Mouse (Mus musculus): ENCODE data around the gene Mobp.

Gene Mobp

DNA sequence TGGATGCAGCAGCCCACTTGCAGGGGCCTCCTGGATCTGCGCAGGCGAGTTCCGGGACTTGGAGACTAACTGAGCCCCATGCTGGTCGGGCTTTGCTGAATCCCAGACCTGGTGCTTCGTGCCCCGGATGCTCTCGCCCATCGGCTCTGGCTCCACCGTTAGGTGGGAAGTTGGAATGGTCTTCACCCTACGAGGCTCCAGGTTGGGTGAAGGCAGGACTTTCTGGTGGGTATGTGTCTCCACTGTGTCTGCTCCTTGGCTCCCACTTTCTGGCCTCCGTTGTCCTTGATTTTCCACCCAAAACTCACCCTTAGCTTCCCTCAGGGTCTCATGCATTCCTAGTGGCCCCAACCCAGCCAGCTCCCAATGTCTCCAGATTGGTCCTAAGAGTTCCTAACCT lies 14.1 kb upstream of the Mobp start:
- no peak for DNase-seq

DNA sequence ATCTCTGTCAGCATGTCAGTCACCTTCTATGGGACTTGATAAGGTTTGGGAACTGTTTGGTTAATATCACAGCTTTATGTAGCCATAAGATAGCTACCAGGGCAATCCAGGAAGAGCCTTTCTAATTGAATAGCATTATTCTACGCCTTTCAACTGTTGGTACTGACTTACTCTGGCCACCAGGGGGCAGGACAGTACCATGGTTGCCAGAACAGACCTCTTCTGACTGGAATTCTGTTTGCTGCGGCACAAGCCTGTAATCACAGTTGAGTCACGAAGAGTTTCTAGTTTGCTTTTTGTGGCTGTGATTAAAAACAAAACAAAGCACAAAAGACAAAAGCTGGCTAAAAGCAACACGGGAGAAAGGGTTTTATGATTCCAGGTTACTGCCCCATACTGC lies 8.9 kb upstream of the Mobp start:
- no peak for DNase-seq

DNA sequence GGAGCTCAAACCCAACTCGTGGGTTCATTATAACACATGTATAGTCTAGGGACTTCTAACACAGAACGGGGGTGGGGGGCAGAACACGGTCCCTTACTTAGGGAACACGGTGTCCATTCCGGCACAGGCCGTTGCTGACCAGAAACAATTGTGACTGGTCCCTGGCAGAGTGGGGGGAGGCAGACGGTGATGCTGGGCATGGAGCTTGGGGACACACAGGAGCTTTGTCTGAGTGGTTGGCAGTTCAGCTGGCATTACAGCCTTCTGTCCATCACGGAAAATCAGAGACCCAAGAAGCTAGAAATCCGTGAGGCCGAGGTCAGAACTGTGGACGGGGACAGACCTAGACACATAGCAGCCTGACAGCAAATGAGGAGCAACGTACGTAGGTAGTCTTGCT lies 5.0 kb upstream of the Mobp start:
- no peak for DNase-seq

DNA sequence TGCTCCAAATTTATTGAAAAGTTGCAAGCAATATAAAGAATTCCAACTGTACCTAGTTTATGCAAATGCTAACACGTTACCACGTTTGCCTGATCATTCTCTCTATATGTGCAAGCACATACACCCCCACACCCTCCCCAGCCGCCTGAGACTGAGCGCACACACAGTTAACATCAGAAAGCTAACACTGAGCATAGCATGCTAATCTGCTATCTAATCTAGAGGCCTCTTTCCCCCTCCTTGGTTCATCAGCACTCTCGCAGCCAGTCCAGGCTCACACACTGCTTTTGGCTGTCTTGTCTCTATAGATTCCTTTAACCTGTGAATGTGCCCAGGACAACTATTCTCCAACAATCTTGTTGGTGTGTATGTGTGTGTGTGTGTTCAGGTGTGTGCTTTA lies 1.6 kb downstream of the Mobp start:
- DNase-seq, result no peak

DNA sequence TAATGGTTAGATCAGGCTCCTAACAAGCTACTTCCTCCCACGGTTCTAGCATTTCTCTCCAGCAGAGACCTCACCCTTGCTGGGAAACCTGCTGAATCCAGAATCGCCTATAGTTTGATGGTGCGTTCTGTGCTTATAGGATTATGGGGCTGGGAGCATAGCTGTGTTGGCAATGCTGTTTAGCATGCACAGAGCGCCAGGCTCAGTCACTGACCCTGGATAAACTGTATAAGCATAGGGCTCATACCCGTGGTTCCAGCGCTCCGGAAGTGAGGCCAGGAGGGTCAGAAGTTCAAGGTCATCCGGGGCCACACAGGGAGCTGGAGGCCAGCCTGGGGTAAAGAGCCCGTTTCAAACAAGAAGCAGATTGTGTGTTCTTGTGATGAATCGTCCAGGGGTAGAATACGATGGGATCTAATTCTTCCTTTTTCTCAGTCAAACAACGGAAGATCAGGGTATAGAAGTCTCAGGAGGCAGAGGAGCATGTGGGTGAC lies 2.4 kb downstream of the Mobp start:
- DNase-seq, result no peak

DNA sequence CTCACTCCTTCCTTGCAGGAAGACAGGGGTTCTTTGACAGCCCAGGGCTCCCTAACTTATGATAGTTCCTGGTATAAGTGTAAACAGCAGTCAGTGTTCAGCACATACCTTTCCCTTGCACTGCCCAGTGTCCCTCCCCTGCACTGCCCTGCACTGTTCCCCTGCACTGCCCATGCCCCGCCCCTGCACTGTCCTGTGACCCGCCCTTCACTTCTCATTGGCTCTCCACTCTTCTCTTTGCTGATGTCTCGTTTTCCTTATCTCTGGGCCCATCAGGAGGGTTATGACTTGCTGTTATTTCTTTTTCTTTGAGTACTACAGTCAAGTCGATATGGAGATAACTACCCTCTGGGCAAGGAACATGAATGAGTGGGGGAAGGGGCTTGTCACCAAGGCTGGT lies 8.5 kb downstream of the Mobp start:
- no peak for DNase-seq

DNA sequence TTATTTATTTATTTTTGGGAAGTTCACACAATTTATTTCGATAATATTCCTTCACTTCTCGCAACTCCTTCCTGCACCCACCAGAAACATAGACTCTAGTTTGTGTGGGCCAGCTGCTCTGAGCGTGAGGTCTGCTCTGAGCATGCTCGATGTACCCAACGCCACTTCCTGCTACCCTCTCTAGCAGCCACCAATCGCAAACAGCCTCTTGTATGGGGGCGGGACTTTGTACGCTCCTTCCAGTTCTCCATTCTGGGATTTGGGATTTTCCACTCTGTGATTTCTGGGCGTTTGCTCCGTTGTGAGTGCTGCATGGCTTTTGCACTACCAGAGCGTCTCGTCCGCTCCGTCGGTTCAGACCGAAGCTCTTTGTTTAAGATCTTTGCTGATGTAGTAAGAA lies 14.4 kb downstream of the Mobp start:
- no peak for DNase-seq

DNA sequence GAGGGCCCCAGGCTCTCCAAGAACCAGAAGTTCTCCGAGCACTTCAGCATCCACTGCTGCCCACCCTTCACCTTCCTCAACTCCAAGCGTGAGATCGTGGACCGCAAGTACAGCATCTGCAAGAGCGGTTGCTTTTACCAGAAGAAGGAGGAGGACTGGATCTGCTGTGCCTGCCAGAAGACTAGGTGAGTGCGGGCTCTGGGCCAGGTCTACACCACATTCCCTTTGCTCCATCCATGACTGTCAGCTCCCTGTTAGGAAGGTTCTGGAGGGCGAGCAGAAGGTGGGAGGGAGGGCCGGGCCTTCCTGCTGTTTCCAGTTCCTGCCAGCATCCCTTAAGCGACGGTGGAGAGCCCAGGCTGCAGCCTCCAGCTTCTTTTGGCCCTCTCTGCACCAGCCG lies 18.3 kb downstream of the Mobp start:
- no peak for DNase-seq

DNA sequence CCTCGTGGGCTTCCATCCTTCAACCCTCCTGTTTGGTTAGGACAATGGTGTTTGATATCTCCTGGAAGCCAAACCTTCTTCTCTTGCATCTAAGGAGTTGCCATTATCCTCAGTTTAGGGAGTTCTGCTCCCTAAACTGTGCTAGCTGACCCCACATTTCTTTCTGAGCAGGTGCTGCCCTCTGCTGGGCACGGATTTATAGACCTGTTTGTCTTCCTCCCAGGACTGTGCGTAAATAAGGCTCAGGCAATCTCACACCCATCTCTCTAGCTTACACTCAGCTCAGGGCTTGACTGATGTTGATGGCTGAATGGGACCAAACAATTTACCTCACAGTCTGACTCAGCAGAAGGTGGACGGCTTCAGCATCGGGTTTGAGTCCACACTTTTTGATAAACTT lies 21.8 kb downstream of the Mobp start:
- no peak for DNase-seq

DNA sequence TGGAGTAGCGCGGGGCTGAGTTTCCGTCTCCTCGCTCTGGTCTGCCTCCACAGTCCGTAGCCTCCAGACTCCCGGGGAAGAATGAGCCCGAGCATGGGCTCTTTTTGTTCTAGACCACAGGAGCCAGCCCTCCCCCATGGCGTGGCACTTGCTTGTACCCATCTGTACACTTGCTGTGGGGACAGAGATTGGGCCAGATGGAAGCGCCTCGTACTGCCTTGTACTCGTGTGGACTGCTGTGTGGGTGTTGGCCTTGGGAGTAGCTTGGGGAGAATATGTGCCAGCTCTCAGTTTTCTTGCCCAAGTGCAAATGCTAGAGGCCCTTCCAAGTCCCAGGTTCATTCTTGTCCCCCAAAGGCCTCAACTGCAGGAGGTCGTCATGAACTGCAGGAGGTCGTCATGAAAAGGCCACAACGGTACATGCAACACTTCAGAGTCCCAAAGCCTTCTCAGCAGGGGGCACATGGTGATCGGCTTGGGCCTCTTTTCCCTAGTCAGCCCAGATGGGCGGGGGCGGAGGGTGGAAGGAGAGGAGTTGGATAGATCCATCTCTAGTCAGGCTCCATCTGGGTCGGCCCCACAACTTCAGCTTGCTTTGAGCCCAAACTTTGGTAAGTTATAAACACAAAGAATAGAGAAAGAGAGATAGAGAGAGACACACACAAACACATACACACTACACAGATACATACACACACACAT lies 25.1 kb downstream of the Mobp start:
- no peak for DNase-seq

DNA sequence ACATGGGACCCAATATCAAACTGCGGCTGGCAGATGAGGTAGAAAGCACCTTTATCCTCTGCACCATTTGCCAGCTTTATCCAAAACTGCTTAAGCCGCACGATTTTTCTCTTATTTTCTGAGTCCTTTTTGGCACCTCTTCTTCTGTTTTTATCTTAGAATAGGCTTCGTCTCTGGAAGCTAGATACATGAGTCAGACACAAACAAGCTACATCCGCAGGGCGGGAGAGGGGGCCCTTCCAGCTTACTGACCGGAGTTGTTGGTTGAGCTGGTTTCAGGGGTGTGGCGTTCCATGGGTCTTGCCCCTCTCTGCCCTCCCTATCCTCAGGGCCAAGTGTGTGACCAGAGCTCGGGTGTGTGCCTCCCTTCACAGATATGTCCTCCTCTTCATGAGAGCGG lies 29.3 kb downstream of the Mobp start:
- DNase-seq, result no peak

DNA sequence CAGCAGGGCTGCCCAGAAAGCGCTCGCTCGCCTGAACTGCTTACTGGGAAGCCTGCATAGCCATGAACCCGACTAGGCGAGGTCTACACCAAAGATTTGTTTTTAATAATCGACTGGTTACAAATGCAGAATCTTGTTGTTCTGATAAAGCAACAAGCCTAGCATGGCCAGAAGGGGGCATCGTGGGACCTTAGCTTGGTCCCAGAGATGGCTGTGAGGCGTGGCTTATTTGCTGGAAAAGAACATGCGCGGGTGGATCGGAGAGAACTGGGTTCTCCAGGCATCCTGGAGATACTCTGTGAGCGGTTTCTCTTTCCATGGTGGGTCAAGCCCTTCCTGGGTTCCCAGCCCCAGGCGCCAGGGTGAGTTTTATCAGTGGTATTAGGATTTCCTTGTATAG lies 35.0 kb downstream of the Mobp start:
- peak; percentile 10 for DNase-seq

DNA sequence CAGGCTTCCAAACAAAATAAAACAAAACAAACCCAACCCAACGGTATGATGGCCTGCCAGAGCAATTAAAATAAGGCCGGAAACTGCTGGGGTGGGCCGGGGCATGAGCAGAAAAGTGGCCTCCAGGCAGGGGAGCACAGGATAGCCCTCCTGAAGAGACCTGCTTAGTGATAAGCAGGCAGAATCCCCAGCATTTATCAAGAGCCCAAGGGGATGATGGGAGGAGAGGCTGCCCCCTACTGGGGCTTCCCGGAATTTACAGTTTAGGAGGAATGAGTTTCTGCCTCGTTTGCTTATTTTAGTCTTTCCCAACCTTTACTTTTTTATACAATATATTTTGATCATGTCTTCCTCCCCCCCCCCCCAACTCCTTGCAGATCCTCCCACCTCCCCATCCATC lies 37.3 kb downstream of the Mobp start:
- no peak for DNase-seq

DNA sequence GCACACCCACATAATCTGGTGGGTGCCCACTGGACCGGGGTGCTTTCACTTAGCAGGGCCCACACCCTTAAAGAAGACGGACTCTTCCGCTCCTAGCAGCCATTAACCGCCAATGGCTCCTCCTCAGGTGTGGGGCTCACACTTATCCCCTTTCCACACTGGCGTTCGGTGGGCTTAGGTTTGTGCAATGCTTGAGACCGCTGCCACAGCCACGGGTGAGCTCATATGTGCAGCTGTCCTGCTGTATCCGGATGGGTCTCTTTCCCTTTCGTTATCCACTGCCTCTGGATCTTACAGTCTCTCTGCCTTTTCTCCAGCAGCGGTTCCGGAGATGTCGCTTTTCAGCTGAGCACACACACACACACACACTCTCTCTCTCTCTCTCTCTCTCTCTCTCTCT lies 41.4 kb downstream of the Mobp start:
- no peak for DNase-seq

DNA sequence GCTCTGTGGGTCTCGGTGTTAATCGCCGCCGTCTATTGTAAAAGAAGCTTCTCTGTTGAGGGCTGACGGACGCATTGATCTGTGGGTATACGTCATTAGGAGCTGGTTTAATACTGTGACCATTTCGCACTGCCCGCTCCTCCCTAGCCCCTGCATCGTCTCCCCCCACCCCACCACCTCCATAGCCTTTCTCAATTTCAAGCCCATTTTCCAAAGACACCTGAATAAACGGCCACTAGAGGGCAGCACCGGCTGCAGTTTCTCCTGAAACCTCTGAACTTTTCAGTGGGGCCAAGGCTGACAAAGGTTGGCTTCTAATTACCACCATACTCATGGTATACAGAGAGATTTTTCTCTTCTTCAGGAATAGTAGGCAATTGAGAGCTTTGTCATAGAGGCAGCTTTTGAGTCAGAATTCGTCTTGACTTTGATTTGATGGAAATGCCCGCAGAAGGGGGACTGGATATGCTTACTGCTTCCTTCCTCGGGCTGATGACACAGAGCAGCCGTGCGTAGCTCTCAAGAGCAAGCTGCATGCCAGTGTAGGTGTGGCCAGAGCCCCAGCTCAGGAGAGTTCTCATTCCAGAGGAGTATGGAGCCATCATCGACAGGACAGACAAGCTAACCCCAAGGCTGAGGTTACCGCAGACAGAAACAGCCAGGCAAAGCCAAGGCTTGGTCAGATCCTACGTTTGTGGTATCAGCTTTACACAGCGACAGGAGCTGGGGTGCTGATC lies 42.0 kb downstream of the Mobp start:
- DNase-seq, result peak; percentile 55

DNA sequence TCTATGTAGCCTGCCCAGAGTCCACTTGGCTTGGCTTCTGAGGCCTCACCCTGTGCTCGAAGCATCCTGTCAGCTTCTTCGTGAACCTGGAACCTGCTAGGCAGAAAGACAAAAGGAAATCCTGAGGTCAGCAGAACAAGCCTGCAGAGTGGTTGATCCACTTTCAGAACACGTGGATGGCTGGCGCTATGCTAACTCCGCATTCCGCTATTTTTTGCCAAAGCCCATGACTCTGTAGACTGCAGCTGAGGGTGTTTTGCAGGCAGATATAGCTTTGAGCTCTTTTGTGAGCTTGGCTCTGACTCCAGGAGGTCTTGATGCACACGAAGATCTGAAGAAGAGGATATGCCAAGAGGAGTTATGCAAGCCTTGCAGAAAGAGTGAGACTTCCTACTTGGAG lies 43.2 kb downstream of the Mobp start:
- DNase-seq, result no peak

DNA sequence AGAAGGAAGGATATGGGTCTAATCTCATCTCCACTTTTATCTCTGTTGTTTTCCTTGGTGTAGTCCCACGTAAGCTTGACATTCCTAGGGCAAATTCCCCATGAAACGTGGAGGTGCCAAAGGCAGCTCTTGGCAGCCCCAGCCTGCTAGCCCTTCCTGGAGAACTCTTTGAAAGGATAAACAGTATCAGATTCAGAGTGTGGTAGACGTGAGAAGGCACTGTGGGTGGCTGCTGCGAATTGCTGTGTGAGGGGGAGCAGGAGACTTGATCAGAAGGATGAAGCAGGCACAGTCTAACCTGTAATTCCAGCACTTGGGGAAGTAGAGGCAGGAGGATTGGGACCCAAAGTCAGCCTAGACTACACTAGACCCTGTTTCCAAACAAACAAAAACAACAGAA lies 51.4 kb downstream of the Mobp start:
- DNase-seq, result no peak

DNA sequence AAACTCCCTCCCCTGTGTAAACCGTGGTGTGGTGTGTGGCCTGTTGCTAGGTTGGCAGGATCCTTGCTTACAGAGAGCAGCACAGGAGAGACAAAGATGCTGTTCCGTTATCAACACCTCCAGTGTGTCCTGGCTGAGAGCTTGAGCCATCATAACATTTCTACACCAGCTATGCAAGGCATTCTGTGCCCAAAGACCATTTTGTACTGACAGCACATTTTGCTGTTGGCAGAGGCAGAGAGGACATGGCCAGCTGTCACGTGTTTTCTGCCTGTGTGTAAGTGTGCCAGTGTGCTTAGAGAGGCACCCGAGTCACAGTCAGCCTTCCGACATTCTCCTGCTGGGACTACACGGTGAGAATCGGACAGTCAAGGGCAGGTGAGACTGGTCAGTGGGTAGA lies 52.2 kb downstream of the Mobp start:
- DNase-seq, result no peak

DNA sequence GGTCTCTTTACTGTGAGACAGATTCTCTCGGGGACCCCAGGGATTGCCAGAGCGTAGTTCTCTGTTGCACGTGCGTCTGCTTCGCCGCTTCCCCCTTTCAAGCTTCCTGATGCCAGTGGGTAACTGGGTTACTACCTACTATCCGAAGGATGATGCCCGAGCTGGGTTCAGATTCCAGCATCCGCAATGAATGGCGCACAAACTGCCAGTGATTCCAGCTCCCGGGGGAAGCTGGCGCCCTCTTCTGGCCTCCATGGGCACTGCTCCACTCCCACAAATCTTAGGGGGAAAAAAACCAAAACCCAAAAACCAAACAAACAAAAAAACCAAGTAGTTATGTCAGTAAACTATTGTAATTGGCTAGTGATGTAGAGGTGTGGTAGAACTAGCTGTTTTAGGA lies 53.2 kb downstream of the Mobp start:
- no peak for DNase-seq

DNA sequence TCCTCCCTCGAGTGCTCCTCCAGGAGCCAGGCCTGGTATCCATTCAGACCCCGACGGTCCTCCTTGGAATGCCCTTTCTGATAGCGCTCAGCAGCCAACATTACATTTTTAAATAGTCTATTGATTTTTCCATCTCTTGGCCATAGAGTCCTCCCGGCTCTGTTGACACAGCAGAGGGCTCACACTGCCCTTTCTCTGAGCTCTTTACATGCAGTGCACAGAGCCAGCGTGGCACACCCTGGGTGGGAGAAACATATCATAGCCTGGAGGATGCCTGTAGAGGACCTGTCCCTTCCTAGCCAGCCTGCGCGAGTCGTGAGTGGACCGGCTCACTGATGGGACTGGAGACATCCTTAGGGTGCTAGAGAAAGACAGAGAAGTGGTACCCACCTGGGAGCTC lies 54.4 kb downstream of the Mobp start:
- DNase-seq, result no peak

DNA sequence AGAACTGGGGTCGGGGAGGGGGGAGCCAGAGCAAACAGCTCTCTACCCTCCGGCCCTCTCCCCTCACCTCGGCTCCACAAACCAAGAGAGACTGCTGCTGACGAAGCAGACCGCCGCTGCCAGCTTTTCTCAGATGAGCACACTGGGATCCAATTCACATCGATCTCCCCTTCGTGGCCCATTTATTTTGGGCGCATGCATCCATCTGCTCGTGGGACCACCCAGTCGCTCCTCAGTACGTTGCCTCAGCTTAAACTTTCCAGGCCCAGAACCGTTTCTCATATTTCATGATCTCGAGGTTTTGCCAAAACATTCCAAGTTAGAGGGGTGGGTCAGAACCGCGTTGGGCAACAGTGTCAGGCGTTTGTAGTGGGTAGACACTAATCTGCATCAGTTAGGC lies 57.4 kb downstream of the Mobp start:
- DNase-seq, result no peak

DNA sequence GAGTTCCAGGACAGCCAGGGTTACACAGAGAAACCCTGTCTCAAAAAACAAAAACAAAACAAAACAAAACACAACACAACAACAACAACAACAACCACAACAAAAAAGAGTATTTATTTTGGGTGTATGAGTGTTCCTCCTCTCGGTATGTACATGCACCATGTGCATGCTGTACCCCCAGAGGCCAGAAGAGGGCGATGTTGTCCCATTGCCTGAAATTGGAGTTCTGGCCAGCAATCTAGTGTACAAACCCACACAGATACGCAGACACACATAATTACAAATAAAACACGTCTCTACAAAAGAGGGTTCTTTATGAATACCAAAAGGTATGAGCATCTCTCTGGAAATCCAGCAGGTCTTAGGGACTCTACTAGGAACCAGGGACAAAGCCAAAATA lies 60.6 kb downstream of the Mobp start:
- DNase-seq, result no peak

DNA sequence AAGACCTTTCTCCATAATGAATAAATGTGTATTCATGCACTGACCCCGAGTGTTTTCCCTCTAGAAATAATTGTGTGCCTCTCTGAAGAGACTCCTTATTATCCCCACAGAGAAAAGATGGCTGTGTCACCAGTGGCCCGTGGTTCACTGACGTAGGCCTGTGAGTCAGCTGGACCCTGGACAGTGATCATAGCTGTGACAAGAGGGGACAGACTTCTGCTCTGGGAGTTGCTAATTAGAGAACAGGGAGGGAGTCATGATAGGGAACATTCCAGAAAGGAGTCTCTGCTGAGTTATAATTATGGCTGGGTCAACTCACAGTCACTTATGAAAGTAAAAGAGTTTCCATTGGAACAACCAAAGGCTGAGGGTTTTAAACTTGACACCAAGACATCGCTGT lies 61.4 kb downstream of the Mobp start:
- DNase-seq, result no peak

DNA sequence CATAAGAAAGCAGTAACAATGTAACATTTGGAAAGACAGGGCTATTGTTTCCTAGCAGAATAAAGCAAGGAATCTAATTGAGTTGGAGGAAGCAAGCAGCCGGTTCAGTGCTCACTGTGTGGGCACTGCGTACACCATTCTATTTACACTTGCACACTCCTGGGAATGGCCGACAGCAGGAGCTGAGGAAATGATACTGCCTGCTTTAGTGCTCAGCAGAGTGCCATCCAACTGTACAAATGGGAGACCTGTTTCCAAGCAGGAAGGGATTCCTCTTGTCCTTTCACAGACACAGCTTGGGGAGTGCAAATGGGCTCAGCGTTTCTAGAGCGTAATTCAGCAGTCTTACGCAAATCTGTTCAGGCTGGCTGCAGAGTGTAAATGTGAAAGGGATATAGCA lies 63.4 kb downstream of the Mobp start:
- no peak for DNase-seq

DNA sequence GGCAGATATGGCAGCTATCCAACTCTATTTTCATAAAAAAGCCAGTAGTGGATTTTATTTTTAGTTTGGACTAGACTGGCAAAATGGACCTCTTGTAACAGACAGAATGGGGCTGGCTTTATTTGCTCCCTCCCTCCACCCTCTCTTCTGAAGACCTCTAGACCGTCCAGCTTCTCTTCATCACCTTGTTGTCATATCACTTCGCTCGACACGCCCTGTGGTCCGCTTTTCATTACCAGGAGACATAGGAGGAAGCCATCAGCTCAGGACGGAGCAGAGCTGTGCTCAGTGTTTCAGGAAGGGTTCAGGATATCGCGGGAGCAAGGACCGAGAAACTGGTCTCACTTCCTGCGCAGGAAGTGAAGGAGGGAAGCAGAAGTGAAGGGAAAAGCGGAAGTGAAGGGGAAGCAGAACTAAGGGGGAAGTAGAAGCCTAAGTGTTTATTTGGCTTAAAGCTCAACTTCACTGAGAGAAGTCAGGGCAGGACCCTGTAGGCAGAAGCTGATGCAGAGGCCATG lies 65.5 kb downstream of the Mobp start:
- no peak for DNase-seq

Measured in cerebellum, adult 11-12 months (tissue).